Mouse (Mus musculus) ovary, postnatal 36 days (tissue): ENCODE results near the gene Arhgef5.
A peak's percentile ranks its signal among the peaks of the same experiment; 100 is the strongest.
"Not testable (repeated sequence)": the region's sequence is repeated elsewhere in the genome, so short reads cannot be mapped to it uniquely, and the experiment has no call there.

Source experiments
- DNase-seq: peaks from one replicate; pipeline ENCODE4 v3.0.0; 2022; ENCODE audit warnings: low spot score, mixed read lengths

Arhgef5 gene

GRCm38 (mm10) chr6:43265363-43266041, at the start of gene Arhgef5:
Gene Arhgef5, plus strand, starts transcription at chr6:43265582.
- DNase-seq, result peak; percentile 69

DNA sequence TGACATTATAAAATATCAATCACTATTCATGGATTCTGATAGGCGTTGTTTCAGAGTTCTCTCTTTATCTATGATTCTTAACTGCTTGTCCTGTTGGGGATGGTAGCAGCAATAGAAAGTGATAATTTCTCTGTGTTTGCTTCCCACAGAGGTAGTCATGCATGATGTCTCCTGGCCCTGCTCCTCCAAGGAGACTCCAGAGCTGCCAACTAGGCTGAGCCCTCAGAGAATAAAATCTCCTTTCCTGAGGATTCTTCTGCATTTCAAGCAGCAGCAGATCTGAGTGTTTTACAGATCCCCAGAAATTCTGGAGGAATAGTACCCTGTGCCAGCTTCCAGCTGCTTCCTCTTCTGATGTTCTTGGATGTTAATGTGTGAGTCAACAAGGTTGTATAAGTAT, 34.1 kb upstream of the Arhgef5 start, which contains the start of gene Olfr47:
Gene Olfr47, plus strand, starts transcription at position 275 of the 400 bp plus-strand sequence.
- not testable (repeated sequence) for DNase-seq

DNA sequence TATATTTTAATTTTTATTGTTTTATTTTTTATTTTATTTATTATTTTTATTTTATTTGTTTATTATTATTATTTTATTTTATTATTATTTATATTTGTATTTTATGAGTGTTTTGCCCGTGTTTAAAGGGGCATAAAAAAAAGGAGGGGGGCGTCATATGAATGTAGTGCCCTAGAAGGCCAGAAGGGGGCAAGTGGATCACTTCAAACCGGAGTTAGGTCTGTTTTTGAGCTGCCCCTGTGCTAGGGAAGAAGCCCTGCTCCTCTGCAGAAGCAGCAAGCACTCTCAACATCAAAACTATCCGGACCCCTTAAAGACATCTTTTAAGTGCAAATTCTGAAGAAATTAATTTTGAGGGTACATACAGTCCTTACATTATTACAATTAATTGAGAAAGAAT, 23.3 kb upstream of the Arhgef5 start:
- DNase-seq, result no peak

GRCm38 (mm10) chr6:43247396-43247795, 18.0 kb upstream of the Arhgef5 start:
- DNase-seq, result no peak

GRCm38 (mm10) chr6:43252994-43253393, 12.4 kb upstream of the Arhgef5 start:
- no peak for DNase-seq

- DNase-seq, result no peak
Observed at GRCm38 (mm10) chr6:43254193-43254926, 11.0 kb upstream of the Arhgef5 start.

DNA sequence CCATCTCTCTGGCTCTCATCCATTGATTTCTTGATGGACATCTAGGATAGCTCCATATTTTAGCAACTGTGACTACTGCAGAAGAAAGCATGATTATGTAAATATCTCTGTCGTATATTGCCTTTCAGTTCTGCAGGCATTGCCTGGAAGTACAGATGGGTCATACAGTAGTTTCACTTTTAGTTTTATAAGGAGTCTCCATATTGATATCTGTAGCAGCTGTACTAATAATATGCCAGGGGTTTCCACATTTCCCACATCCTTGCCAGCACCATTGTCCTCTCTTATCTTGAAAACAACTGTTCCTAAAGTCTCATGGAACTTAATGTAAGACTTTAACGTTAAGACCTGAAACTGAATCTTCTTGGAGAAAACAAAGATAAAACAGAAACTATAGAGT, 4.6 kb upstream of the Arhgef5 start:
- DNase-seq, result no peak

DNA sequence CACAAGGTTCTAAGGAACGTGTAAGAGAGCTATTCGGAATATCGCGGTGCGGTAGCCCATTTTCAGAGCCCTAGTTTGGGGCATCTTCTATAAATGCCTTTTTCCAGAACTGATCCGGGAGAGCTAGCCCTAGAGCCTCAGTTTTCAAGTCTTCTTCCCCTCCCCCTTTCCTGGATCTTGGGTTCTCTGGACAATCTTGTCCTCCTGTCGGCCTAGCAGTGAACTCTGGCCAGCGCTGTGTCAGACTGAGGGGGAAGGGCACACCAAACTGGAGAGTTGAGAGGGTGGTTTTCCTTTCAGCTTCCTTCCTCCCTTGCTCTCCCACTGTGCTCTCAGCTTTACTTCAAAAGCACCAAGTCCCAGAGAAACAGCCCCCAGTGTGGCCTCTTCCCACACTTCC, 974 bp downstream of the Arhgef5 start:
- DNase-seq, result peak; percentile 20

DNA sequence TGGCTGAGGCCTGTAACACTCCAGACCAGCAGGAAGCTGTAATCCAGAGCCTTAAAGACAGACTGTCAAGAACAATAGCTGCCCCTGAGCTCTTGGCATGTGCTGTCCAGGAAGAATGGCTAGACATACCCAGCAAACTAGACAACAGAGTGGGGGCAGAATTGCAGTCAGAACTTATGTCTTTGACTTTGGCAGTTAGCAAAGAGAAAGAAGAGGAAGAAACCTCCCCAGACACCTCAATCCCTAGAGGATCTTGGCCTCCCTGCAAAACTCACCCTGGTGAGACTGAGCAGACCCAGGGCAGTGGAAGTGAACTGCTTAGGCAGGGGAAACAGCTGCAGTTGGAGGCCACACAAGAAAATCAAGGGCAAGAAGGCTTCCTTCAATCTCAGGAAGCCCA, 7.2 kb downstream of the Arhgef5 start:
- DNase-seq, result no peak

DNA sequence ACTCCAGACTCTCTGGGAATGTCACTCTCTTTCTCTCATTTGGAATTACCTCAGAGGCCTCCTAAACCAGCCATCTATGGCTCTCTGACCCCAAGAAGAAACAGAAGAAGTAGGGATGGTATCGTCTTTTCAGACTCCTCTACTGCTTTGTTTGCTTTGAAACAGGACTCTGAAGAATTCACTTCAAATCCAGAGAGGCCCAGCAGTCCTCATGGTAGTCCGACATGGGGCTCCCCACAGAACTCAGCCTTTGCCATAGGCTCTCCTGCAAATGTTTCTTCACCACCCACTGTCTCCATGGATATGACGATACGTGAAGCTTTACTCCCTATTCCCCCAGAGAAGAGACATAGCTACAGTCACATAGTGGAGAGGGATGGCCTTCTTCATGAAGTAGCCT, 8.7 kb downstream of the Arhgef5 start:
- no peak for DNase-seq

DNA sequence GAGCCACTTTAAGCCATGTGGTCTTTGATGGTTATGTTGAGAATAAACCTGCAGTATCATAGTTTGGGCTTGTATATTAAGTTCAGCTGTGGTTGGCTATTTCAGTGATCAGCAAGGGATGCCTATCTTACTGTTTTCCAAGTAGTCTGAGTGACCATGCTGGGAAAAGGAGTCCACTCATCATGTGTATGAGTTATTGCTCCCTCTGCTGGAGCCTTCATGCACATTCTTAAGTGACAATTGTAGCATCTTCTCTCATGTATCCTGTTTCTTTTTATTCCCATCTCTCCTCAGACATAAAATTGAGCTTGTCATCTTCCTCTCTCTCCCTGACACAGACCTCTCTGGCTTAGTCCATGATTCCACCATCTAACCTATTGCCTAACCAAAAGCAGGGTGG, 12.9 kb downstream of the Arhgef5 start:
- no peak for DNase-seq

- no peak for DNase-seq
Observed at GRCm38 (mm10) chr6:43280481-43280880, 15.1 kb downstream of the Arhgef5 start.

- DNase-seq, result no peak
Observed at GRCm38 (mm10) chr6:43292041-43292440, 26.7 kb downstream of the Arhgef5 start.

GRCm38 (mm10) chr6:43292471-43293076, 27.2 kb downstream of the Arhgef5 start:
- DNase-seq, result no peak

DNA sequence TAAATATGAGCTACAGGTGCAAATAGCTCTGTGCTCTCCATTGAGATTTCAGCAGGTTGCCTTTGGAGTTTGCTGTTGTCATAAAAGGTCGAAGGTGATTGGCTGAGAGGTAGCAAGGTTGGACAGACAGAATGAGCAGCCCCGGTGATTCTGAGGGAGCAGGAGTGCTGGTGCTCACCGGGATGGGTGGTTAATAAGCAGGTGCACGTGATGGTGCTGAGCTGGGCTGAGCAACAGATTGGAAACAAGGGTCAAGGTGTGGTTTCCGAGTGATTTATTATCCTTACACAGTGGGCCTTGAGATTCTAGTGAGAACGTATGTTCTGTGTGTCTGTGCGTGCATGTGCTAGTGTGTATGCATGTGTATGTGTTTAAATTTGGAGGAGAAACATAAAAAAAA, 27.8 kb downstream of the Arhgef5 start:
- DNase-seq, result no peak

- DNase-seq, result no peak
Observed at GRCm38 (mm10) chr6:43295908-43296307, 30.5 kb downstream of the Arhgef5 start.

- DNase-seq, result no peak
Observed at GRCm38 (mm10) chr6:43296798-43297507, 31.6 kb downstream of the Arhgef5 start.

DNA sequence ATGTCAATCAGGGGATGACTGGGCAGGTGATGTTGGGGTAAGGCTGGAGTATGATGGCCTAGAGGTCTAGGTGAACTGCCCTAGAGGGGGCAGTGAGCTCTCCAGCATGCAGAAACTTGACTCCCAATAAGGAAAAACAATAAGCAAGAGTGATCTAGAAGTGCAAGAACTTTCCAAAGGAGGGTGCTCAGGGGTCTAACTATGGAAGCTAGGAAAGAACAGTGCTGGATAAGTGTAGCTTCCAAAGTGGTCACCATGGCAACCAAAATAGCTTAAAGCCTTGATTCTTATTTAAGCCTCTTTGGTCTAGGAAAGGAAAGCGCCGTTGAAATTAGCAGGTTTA, 32.1 kb downstream of the Arhgef5 start:
- DNase-seq, result no peak

DNA sequence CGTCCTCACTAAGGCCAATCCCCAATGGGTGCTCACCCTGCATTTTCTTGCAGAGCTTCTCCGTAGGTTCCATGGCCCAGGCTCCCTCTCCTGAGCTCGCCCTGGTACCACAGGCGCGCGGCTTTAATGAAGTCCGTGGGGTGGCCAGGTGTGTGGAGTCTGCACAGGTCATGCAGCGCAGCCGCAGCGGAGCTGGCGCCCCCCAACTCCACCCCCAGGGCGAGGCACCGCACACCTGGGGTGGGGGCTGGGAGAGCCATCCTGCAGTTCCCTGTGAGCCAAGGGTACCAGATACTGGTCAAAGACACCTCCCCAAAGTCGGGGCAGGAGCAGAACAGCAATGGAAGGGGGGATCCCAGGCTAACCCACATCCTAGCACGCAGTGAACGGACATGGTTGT, 44.1 kb downstream of the Arhgef5 start, which contains the start of gene Nobox:
Gene Nobox, minus strand, starts transcription at position 101 of the 400 bp plus-strand sequence.
- DNase-seq, result no peak

GRCm38 (mm10) chr6:43310071-43310470, 44.7 kb downstream of the Arhgef5 start:
- no peak for DNase-seq

DNA sequence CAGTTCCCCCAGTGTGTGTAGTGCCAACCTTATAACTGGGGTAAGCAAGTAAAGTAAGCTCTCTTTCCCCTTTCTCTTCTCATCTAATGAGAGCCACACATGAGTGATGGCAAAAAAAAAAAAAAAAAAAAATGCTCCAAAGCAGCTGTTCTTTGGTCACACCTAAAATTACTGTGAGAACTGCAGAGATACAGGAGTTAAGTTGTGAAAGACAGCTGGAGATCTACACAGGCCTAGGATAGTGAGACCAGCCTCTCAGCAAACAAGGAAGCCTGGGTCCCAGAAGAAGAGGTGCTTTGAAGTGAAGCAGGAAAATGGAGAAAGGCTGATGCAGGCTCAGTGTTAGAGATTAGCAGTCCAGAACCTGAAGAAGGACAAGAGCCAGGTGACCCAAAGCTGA, 47.2 kb downstream of the Arhgef5 start:
- DNase-seq, result no peak

- DNase-seq, result no peak
Observed at GRCm38 (mm10) chr6:43312961-43313656, 47.7 kb downstream of the Arhgef5 start.
